ENCODE assay signal across 10 mouse cellular contexts in the genomic region with DNA sequence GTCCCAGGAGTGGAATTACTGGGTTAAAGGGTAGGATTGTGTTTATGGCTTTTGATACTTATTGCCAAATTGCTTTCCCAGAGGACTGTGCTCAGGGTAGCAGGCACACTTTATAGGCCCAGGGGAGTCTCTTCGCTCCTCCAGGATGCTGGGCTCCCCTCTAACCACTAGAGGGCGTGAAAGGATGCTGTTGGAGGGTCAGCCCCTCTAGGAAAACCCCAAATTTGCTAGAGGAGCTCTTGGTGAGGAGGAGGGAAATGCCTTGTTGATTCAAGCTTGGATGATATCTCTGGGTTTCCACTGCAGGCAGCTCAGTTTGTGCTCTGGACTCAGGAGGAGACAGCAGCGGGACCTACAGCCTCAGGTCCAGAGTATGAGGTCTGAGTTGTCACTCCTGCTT. TPM values are rescaled to one million over a fixed set of nuclear protein-coding genes. Genes with fewer than 3 reads are reported as not detected.
DNase-seq lines count a peak whose midpoint lies in the region; ATAC-seq and TF ChIP-seq lines count a peak whose summit lies in the region.
"Had no signal": no experiment of that assay in that cellular context is flagged by ENCODE, and none has a peak within 500 bp of the region (broad histone marks: within the 10 kb centered on the region; RNA-seq: fewer than 3 reads in every experiment).

No protein-coding gene starts in this region.

- H3K36me3 ChIP-seq in intestine, postnatal 0 days (ENCODE audit: control insufficient read depth, insufficient read depth): no peaks in the 10 kb centered on the region
- H3K36me3 ChIP-seq in intestine, embryonic 15.5 days: no peaks in the 10 kb centered on the region
- H3K36me3 ChIP-seq in C2C12 (ENCODE audit: control insufficient read depth, insufficient read depth): no peaks in the 10 kb centered on the region
- H3K36me3 ChIP-seq in neural tube, embryonic 14.5 days (ENCODE audit: control insufficient read depth, insufficient read depth, low read length): no peaks in the 10 kb centered on the region
- H3K36me3 ChIP-seq: embryonic facial prominence, embryonic 12.5 days; liver, embryonic 13.5 days had no signal

- H3K27ac ChIP-seq in intestine, postnatal 0 days (ENCODE audit: low read depth, low read length): no peak overlapping the region
- H3K27ac ChIP-seq in intestine, embryonic 15.5 days: no peak overlapping the region
- no peak overlapping the region for H3K27ac ChIP-seq in neural tube, embryonic 14.5 days (ENCODE audit: low read depth, low read length)
- H3K27ac ChIP-seq: embryonic facial prominence, embryonic 12.5 days; liver, embryonic 13.5 days had no signal

- TF ChIP-seq CTCF in intestine, postnatal 0 days (IDR thresholded peaks at IDR 0.05; ENCODE audit: low read depth): peak; percentile 74
- TF ChIP-seq CTCF in C2C12 (IDR thresholded peaks at IDR 0.05; ENCODE audit: control insufficient read depth, insufficient read depth, insufficient read length): peak; percentile 50

- H3K4me2 ChIP-seq in intestine, postnatal 0 days (replicated peaks; ENCODE audit: low read depth): no peak overlapping the region
- H3K4me2 ChIP-seq in intestine, embryonic 15.5 days (replicated peaks): no peak overlapping the region
- no peak overlapping the region for H3K4me2 ChIP-seq in neural tube, embryonic 14.5 days (ENCODE audit: low read depth, low read length)
- H3K4me2 ChIP-seq: embryonic facial prominence, embryonic 12.5 days; liver, embryonic 13.5 days had no signal

- H3K9me3 ChIP-seq in intestine, postnatal 0 days (ENCODE audit: control insufficient read depth): no peaks in the 10 kb centered on the region
- no peaks in the 10 kb centered on the region for H3K9me3 ChIP-seq in intestine, embryonic 15.5 days
- no peaks in the 10 kb centered on the region for H3K9me3 ChIP-seq in neural tube, embryonic 14.5 days (ENCODE audit: control insufficient read depth, low read length)
- H3K9me3 ChIP-seq: embryonic facial prominence, embryonic 12.5 days; liver, embryonic 13.5 days had no signal

- peak; percentile 36 for DNase-seq in WW6 (ENCODE audit: low read depth, low spot score)
- peak; percentile 1 for DNase-seq in hindlimb bud, embryonic 11.5 days (ENCODE audit: extremely low spot score, low read depth, low spot score)
- no peak for DNase-seq in T-cell, adult 2 months (ENCODE audit: low spot score)
- no peak for DNase-seq in spleen, adult 18-20 months
- DNase-seq: liver, embryonic 13.5 days had no signal

- H3K4me1 ChIP-seq in intestine, postnatal 0 days (replicated peaks; ENCODE audit: control insufficient read depth, insufficient read depth, low read length): no peaks in the 10 kb centered on the region
- 0 out of 2 replicates have a peak, but pooled peaks cover 3% of the 10 kb centered on the region for H3K4me1 ChIP-seq in intestine, embryonic 15.5 days (replicated peaks)
- no peaks in the 10 kb centered on the region for H3K4me1 ChIP-seq in neural tube, embryonic 14.5 days (ENCODE audit: control insufficient read depth, insufficient read depth, low read length)
- H3K4me1 ChIP-seq: embryonic facial prominence, embryonic 12.5 days; liver, embryonic 13.5 days had no signal

- no peak overlapping the region for H3ac ChIP-seq in C2C12 (ENCODE audit: control insufficient read depth, insufficient read length, low read depth)

- no peak for ATAC-seq in intestine, postnatal 0 days
- ATAC-seq in intestine, embryonic 15.5 days: no peak
- ATAC-seq in neural tube, embryonic 14.5 days (ENCODE audit: low read depth): peak; percentile 31; the same call in 1 of the 2 replicates

- no peak overlapping the region for H3K9ac ChIP-seq in intestine, postnatal 0 days (ENCODE audit: low read depth, low read length)
- H3K9ac ChIP-seq in intestine, embryonic 15.5 days: no peak overlapping the region
- no peak overlapping the region for H3K9ac ChIP-seq in neural tube, embryonic 14.5 days (replicated peaks; ENCODE audit: low read depth, low read length)
- H3K9ac ChIP-seq: embryonic facial prominence, embryonic 12.5 days; liver, embryonic 13.5 days had no signal

- no peaks in the 10 kb centered on the region for H3K27me3 ChIP-seq in intestine, postnatal 0 days (replicated peaks; ENCODE audit: control insufficient read depth, insufficient read depth, low read length)
- no peaks in the 10 kb centered on the region for H3K27me3 ChIP-seq in intestine, embryonic 15.5 days (replicated peaks)
- H3K27me3 ChIP-seq in C2C12 (ENCODE audit: control insufficient read depth, insufficient read depth, insufficient read length): no peaks in the 10 kb centered on the region
- no peaks in the 10 kb centered on the region for H3K27me3 ChIP-seq in neural tube, embryonic 14.5 days (ENCODE audit: control insufficient read depth, insufficient read depth, low read length)
- H3K27me3 ChIP-seq: embryonic facial prominence, embryonic 12.5 days; liver, embryonic 13.5 days had no signal

- H3K79me2 ChIP-seq in C2C12 (ENCODE audit: control insufficient read depth, insufficient read depth): no peaks in the 10 kb centered on the region

- H3K4me3 ChIP-seq in intestine, postnatal 0 days (ENCODE audit: low read depth, low read length): no peak overlapping the region
- no peak overlapping the region for H3K4me3 ChIP-seq in intestine, embryonic 15.5 days (replicated peaks)
- no peak overlapping the region for H3K4me3 ChIP-seq in C2C12 (ENCODE audit: insufficient read depth, poor library complexity, severe bottlenecking)
- no peak overlapping the region for H3K4me3 ChIP-seq in neural tube, embryonic 14.5 days (ENCODE audit: low read depth, low read length)
- H3K4me3 ChIP-seq: embryonic facial prominence, embryonic 12.5 days; liver, embryonic 13.5 days had no signal

- H3K79me3 ChIP-seq in C2C12 (ENCODE audit: low read depth): no peaks in the 10 kb centered on the region

- WGBS in intestine, postnatal 0 days: 17% methylated on average over 3 of the region's 3 CpGs
- WGBS in intestine, embryonic 15.5 days: 19% methylated on average over 3 of the region's 3 CpGs
- 23% methylated on average over 3 of the region's 3 CpGs for WGBS in neural tube, embryonic 14.5 days

TF ChIP-seq in C2C12, 6 proteins besides CTCF, POLR2A, EP300 and RAD21:
- TF ChIP-seq USF1 (IDR thresholded peaks at IDR 0.05; ENCODE audit: low read depth) (no peak), MAX (IDR thresholded peaks at IDR 0.05) (no peak), FOSL1 (IDR thresholded peaks at IDR 0.05; ENCODE audit: insufficient read depth, low read length, poor library complexity, severe bottlenecking) (no peak), MYOG (IDR thresholded peaks at IDR 0.05; ENCODE audit: control insufficient read depth, extremely low read depth, insufficient read length) (no peak), CEBPB (IDR thresholded peaks at IDR 0.05; ENCODE audit: low read depth) (no peak), MYOD1 (IDR thresholded peaks at IDR 0.05; ENCODE audit: control insufficient read depth, insufficient read length, low read depth) (no peak)

RNA-seq across cellular contexts. Expression of gene Nog, which starts 58.8 kb away (rescaled TPM):
- 2.9 and 3.1 TPM in 2 replicates for polyA plus RNA-seq in intestine, postnatal 0 days (2015; fragmentation: Nextera tagmentation; extraction: Ambion mirVana)
- polyA plus RNA-seq in intestine, embryonic 15.5 days (2015; fragmentation: Nextera tagmentation; extraction: Ambion mirVana): 2.6 and 2.7 TPM in 2 replicates
- 1.1 TPM for polyA plus RNA-seq in C2C12 (2012; fragmentation: generic; extraction: Trizol)
- polyA plus RNA-seq in neural tube, embryonic 14.5 days (2014; fragmentation: Nextera tagmentation; extraction: Ambion mirVana): 3.6 and 4.4 TPM in 2 replicates
- polyA plus RNA-seq: liver, embryonic 13.5 days had no signal

Comparison
In these comparisons a context has a peak if more than half of its experiments do, and no peak if none do; other contexts are left out.
1. DNase-seq: peak in WW6 (single experiment) and hindlimb bud, embryonic 11.5 days (single experiment); none in T-cell, adult 2 months (single experiment) and spleen, adult 18-20 months (0 of 2).